Mouse (Mus musculus): ENCODE measurements around the gene Ppp2r5e.

DNA sequence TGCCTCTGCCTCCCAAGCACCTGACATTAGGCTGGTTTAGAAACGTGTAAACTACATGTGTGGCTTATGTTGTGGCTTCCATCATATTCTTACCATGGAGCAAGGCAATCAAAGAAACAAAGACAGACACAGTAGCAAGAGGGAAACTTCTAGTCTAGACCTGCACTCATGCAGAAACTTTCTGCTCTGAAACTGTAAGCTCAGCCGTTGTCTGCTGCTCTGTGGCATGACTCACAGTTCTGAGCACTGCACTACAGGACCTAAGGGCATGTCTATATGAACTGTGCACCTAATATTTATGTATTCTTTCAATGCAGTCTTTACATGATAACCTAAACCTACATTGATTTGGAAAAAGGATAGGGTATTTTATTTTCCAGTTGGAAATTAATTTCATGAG is 51.8 kb downstream of the Ppp2r5e start:
- TF ChIP-seq EP300 (IDR thresholded peaks at IDR 0.05; ENCODE audit: low read depth) (no peak), CTCF (IDR thresholded peaks at IDR 0.05; ENCODE audit: low read depth) (no peak)
